Mouse (Mus musculus): ENCODE results near the gene Trim71.
"Not testable (repeated sequence)": the region's sequence is repeated elsewhere in the genome, so short reads cannot be mapped to it uniquely, and the experiment has no call there.

Trim71 gene

GRCm38 (mm10) chr9:114522501-114522900 is 41.7 kb downstream of the Trim71 start:
- no peak for DNase-seq

- DNase-seq = no peak
Measured at GRCm38 (mm10) chr9:114522041-114522440, 42.1 kb downstream of the Trim71 start.

DNA sequence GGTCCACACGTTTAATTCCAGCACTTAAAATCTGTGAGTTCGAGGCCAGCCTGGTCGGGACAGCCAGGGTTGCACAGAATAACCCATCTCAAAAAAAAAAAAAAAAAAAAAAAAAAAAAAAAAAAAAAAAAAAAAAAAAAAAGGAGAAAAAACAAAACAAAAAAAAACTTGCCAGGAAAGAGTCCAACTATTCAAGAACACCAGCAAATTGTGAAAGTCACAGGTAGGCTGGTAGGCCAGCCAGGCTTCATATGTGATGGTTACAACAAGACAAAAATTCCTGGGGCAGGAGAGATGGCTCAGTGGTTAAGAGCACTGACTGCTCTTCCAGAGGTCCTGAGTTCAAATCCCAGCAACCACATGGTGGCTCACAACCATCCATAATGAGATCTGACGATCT is 43.6 kb downstream of the Trim71 start:
- DNase-seq = not testable (repeated sequence)

DNA sequence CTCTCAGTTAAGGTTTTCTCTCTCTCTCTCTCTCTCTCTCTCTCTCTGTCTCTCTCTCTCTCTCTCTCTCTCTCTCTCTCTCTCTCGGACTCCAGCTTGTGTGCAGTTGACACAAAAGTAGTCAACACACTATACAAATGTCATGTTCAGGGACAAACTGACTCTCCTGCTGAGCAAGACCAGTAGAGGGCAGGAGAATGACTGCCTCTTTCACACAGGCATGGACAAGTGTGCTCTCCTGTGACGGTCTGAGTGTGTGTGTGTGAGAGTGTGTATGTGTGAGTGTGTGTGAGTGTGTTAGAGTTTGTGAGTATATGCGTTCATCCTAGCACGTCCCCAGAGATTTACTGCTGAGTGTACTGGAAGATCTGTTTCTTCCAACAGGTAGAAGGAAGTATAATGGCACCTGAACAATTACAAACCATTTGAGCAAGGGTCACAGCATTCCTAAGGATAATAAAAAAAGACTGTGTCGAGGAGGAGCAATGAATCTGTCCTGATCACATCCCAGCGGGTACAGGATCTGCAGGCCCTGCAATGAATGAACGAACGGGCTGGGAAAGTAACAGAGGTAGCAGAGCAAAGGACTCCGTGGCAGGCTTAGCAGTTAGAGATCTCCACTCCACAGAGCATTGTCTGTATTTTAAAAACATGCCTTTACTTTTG is 45.2 kb downstream of the Trim71 start:
- DNase-seq = no peak

DNA sequence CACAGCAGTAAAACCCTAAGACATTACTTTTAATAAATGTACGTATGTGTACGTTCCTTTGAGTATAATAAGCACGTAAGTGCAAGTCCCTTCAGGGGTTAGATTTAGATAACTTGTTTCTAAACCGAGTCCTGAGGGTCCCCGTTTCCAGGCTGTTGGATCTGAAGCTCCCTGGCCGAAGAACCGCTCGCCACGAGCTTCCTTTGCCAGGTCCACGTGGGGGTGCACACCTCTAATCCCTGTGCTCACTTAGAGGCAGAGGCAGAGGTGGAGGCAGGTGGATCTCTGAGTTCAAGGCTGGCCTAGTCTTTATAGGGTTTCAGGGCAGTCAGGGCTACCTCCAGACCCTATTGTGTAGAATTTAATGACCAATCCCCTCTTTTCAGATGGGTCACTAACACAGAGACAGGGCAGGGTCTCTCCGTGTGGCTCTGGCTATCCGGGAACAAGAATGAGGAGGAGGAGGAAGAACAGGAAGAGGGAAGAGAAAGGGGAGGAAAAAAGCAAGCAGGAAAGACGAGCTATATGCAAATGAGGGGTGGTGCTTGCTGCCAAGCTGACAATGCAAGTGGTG is 46.2 kb downstream of the Trim71 start:
- no peak for DNase-seq

GRCm38 (mm10) chr9:114515364-114515763 is 48.8 kb downstream of the Trim71 start, which contains the start of gene C130032M10Rik:
Gene C130032M10Rik, plus strand, starts transcription at chr9:114515697.
- DNase-seq = no peak

DNA sequence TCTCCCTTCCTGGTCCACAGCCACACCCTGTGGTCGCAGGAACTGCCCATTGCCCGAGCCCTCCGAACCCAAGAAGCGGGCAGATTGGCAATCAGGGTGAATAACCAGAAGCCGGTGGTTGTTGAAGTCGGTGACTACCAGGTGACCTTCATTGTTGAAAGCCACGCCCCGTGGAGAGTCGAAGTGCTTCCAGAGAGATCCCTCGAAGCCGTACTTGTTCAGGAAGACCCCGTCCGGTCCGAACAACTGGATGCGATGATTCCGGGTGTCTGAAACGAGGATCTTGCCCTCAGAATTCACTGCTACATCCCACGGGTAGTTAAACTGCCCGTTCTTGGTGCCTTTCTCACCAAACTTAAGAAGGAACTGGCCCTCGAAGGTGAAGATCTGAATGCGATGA is 51.3 kb downstream of the Trim71 start:
- no peak for DNase-seq

DNA sequence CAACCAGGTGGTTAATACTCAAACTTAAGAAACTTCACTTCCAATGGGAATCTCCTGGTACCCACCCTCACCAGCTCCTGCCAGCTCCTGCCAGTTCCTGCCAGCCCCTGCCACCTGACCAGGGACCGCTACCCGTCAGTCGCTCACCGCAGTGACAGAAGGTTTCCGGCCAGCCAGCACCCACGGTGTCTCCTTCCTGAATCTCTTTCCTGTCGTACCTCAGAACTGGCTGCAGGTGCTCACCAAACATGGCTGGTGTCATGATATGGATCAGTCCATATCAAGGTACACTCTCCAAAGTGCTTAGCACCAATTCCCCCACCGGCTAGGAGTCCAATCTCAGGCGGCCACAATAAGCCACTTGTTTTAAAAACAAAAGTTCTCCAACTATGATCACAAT is 54.4 kb downstream of the Trim71 start:
- DNase-seq = no peak

- no peak for DNase-seq
Measured at GRCm38 (mm10) chr9:114507421-114507820, 56.7 kb downstream of the Trim71 start.

- DNase-seq = no peak
Measured at GRCm38 (mm10) chr9:114506564-114506963, 57.6 kb downstream of the Trim71 start.

DNA sequence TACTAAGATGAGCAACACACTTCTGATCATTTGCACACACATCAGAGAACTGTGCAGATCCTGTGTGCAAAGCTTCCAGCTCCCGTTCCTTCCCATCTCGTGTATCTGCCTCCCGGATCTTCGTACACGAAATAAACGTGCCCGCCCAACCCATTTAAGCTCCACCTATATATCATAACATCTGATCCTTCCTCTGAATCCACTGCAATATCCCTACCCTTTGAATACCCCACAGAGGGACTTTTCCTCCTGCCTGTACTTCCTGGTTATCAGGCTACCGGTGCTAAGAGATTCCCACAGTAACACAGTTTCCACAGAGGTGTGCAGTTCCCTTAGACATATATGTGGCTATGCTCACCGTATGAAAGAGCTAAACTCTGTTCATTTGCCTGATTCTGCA is 59.4 kb downstream of the Trim71 start, which contains the start of gene Ccr4:
TSS of gene Ccr4 (minus strand) at position 101 of the 400 bp plus-strand sequence.
- DNase-seq = no peak

GRCm38 (mm10) chr9:114502711-114503427 is 61.3 kb downstream of the Trim71 start:
- DNase-seq = no peak

DNA sequence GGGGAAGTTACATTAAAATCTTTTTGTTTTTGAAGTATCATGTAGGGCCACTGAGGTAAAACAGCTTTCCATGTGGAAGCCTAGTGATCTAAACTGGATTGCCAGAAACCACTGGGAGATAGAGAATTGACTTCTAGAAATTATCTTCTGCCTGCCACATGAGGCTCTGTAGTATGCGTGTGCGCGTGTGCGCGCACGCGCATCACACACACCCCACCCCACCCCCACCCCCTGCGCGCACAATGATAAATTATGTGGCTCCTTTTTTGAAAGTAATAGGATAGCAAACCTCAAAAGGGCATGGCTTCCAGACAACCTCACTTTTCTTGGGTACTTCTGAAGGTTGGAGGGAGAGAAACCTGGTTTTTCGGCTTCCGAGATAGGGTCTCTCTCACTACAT is 62.3 kb downstream of the Trim71 start:
- DNase-seq = no peak

DNA sequence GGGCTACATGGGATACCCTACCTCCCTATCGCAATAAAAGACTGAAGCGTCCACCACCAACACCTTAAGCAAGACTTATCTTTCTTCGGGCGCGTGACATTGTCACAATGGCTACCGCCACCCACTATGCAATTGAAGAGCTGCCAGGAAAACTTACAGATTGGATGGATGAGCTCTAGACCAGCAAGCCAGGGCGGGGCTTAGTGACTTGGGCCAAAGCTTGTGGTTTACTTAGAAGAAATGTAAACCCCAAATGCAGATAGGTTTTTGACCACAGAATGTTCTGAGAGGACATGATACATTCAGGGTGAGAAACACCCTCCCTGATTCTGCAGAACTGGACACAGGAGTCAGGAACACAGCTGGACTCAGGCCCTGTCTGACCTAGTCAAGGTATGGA is 63.1 kb downstream of the Trim71 start:
- DNase-seq = no peak

- DNase-seq = peak; percentile 24
Measured at GRCm38 (mm10) chr9:114499783-114500515, 64.2 kb downstream of the Trim71 start.

- DNase-seq = peak; percentile 72
Measured at GRCm38 (mm10) chr9:114498218-114498617, 66.0 kb downstream of the Trim71 start.

DNA sequence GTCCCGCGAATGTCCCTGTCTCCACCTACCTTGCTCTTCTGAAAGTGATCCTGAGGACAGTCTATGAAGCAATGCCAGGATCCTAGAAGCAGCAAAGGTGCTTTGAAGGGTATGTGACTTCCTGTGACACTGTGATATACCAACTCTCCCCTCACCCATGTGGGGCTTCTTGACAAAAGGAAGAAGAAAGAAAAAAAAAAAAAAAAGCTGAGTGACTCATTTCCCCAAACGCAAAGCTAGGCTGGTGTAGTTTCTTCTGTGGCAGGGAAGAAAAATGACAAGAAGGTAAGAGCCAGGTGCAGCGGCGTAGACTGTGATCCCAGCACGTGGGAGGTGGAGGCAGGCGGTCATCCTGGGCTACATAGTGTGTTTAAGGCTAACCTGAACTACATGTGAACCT is 67.7 kb downstream of the Trim71 start:
- DNase-seq = no peak

- no peak for DNase-seq
Measured at GRCm38 (mm10) chr9:114487481-114488258, 76.5 kb downstream of the Trim71 start.

DNA sequence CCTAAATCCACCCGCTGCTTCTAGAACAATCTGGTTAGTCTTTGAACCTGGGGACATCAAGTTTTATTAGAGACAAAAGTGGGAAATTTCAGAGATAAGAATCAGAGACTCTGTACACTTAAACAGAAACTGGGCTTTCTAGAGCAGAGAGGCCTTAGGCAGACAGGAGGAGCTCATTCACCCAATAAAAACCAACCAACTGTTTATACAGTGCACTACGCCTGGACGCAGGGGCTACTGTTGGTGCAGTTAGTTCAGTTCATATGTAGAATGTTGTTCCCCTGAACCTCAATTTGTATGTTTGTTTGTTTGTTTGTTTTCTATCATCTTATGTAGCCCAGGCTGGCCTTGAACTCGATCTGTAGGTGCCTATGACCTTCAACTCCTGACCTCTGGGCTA is 77.4 kb downstream of the Trim71 start:
- DNase-seq = no peak

GRCm38 (mm10) chr9:114484771-114485170 is 79.4 kb downstream of the Trim71 start:
- DNase-seq = no peak

GRCm38 (mm10) chr9:114480940-114481339 is 83.2 kb downstream of the Trim71 start:
- DNase-seq = no peak

- no peak for DNase-seq
Measured at GRCm38 (mm10) chr9:114477019-114477418, 87.2 kb downstream of the Trim71 start.

DNA sequence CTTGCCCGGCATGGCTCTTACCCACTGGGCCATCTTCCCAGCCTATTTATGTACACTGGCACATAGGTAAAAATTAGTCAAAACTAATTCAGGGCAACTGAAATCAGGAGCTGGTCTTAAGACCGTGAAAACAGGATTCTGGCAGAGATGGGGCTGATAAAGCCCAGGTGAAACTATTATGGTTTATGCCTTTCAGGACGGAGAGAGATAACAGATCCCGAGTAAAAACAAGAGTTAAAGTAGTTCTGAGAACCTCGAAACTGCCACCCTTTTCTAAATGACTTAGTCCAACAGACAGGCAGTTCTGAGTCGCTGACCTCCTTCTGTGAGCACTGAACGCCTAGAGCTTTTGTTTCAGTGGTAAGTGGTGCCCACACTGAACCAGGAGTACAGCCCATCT is 92.3 kb downstream of the Trim71 start:
- no peak for DNase-seq
